Mouse (Mus musculus): ENCODE measurements at regions not wholly inside any gene's neighbourhood (a gene's known extent, or its start where the extent isn't known, plus 50 kb on each side); places are given as distances from the start of the nearest gene placed in this dataset.

- no peak for TF ChIP-seq CTCF (IDR thresholded peaks at IDR 0.05; ENCODE audit: borderline replicate concordance, insufficient read depth, low read depth, low read length)
- no peak for TF ChIP-seq POLR2A (IDR thresholded peaks at IDR 0.05; ENCODE audit: borderline replicate concordance, insufficient read depth, low read length)
Measured at GRCm38 (mm10) chr10:55416304-55416703, 690.4 kb upstream of the Msl3l2 start.

All from cerebellum, adult 2 months (tissue).